Mouse (Mus musculus) heart, embryonic 13.5 days (tissue): ENCODE data around the gene Spast. TPM values are rescaled to one million over a fixed set of nuclear protein-coding genes. Genes with fewer than 3 reads are reported as not detected.

Experiments
- ATAC-seq: fragments of 200-750 bp; cut with Nextera tagmentation; 2 replicates; pipeline ENCODE4 v1.8.0; 2017; ENCODE audit warnings: moderate TSS enrichment; ENCODE audit not compliant: insufficient number of reproducible peaks, low FRiP score, low TSS enrichment; ENCODE audit errors: extremely low read depth
- H3K27ac ChIP-seq: fragments of 300-500 bp; sonication (generic); replicated peaks from 2 replicates; pipeline ENCODE4 v1.5.1; 2015; ENCODE audit warnings: moderate library complexity, mild to moderate bottlenecking, inconsistent platforms
- H3K27me3 ChIP-seq: fragments of 300-500 bp; sonication (generic); replicated peaks from 2 replicates; pipeline ENCODE4 v1.6.1; 2015; ENCODE audit warnings: mild to moderate bottlenecking, inconsistent platforms
- H3K36me3 ChIP-seq: fragments of 300-500 bp; sonication (generic); 2 replicates; pipeline ENCODE4 v1.6.1; 2015; ENCODE audit warnings: mild to moderate bottlenecking, inconsistent platforms
- H3K4me1 ChIP-seq: fragments of 300-500 bp; sonication (generic); 2 replicates; pipeline ENCODE4 v1.6.1; 2015; ENCODE audit warnings: inconsistent platforms
- H3K4me2 ChIP-seq: fragments of 300-500 bp; sonication (generic); 2 replicates; pipeline ENCODE4 v1.6.1; 2015; ENCODE audit warnings: inconsistent platforms, mild to moderate bottlenecking, moderate library complexity
- H3K4me3 ChIP-seq: fragments of 300-500 bp; sonication (generic); 2 replicates; pipeline ENCODE4 v1.5.1; 2015; ENCODE audit warnings: moderate library complexity, mild to moderate bottlenecking, inconsistent platforms
- H3K9ac ChIP-seq: fragments of 300-500 bp; sonication (generic); 2 replicates; pipeline ENCODE4 v1.6.1; 2015; ENCODE audit warnings: inconsistent platforms, mild to moderate bottlenecking, moderate library complexity
- H3K9me3 ChIP-seq: fragments of 300-500 bp; sonication (generic); 2 replicates; pipeline ENCODE4 v1.6.1; 2016; ENCODE audit warnings: inconsistent platforms
- WGBS: fragments of 180-500 bp; shearing (Covaris S2); methylation state at CpG from one replicate; pipeline ENCODE4 v1.1.7; 2015; ENCODE audit warnings: mixed read lengths; 5-methylcytosine and 5-hydroxymethylcytosine counted together
- polyA plus RNA-seq: library from polyadenylated mRNA; unstranded; fragments of >200 nt; fragmentation: Nextera tagmentation; extraction: Ambion mirVana; gene quantifications from 2 replicates; pipeline ENCODE4 v1.2.1, GENCODE M21; 2015

The Spast gene
- polyA plus RNA-seq, 1 experiment from 2014 or later, result 7.3 TPM

DNA sequence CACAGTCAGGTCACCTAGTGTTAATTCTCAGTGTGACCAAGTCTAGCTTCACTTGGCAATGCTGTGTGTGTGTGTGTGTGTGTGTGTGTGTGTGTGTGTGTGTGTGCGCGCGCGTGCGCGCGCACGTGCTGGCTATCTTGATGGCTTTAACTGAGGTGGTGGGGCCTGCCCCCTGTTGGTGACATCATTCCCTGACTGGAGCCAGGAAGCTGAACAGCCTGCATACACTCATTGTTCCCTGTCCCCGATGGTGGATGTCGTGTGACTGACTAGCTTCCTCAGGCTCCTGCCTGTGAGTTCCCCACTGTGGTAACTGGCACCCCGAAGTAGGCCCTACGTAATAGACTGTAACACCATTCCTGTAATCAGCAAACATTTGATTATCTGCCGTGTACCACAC is 92.7 kb downstream of the Spast start:
- H3K36me3 ChIP-seq, result peaks cover 25% of the 10 kb centered on the region
- H3K9me3 ChIP-seq, result no peaks in the 10 kb centered on the region
- no peak overlapping the region for H3K9ac ChIP-seq
- H3K4me3 ChIP-seq, result no peak overlapping the region
- peaks cover 13% of the 10 kb centered on the region for H3K4me1 ChIP-seq
- no peaks in the 10 kb centered on the region for H3K27me3 ChIP-seq
- no peak overlapping the region for H3K27ac ChIP-seq
- ATAC-seq, result no peak
- H3K4me2 ChIP-seq, result no peak overlapping the region
- WGBS, result 62% methylated on average over 13 of the region's 13 CpGs

DNA sequence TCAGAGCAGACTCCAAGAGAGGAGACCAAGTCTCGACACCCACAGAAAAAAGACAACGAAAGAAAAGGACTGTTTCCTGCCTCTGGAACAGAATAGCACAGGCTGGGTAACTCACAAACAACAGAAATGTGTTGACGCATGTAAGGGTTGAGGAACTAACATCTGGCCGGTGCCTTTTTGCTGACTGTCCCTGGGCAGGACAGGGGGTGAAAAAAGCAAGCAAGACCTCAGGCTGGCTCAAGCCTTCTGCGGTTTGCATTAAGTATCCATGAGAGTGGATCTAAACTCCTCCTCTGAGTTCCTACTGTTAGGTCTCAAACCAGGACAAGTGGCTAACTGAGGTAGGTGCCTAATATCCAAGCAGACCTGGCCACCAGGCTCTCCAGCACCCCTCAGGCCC is 93.8 kb downstream of the Spast start:
- H3K36me3 ChIP-seq, result peaks cover 14% of the 10 kb centered on the region
- H3K4me2 ChIP-seq, result no peak overlapping the region
- H3K27ac ChIP-seq, result no peak overlapping the region
- H3K27me3 ChIP-seq, result no peaks in the 10 kb centered on the region
- no peak for ATAC-seq
- no peak overlapping the region for H3K4me3 ChIP-seq
- H3K9me3 ChIP-seq, result no peaks in the 10 kb centered on the region
- H3K9ac ChIP-seq, result no peak overlapping the region
- WGBS, result 63% methylated on average over 5 of the region's 5 CpGs
- H3K4me1 ChIP-seq, result peaks cover 13% of the 10 kb centered on the region

DNA sequence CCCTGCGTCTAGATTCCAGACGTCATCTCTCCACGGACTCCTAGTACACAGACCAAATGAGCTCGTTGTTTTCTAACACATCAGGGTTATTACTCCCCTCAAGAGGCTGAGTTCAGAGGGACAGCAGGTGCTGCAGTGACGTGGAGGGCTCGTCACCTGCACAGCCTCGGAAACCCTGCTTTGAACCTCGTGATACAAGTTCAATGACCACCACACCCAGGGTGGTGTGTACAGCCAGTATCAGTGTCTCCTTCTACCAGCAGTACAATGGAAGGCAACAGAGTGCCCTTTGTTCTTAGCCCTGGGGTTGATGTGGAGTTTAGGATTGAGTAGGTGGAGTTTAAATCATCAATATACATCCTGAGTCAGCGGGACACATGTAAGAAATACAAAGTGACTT is 99.0 kb downstream of the Spast start:
- Histone ChIP-seq H3K27me3 (no peaks in the 10 kb centered on the region), H3K9me3 (no peaks in the 10 kb centered on the region), H3K27ac (no peak overlapping the region), H3K4me1 (no peaks in the 10 kb centered on the region), H3K9ac (no peak overlapping the region), H3K36me3 (no peaks in the 10 kb centered on the region), H3K4me3 (no peak overlapping the region), H3K4me2 (no peak overlapping the region)
- no peak for ATAC-seq
- 76% methylated on average over 9 of the region's 9 CpGs for WGBS

DNA sequence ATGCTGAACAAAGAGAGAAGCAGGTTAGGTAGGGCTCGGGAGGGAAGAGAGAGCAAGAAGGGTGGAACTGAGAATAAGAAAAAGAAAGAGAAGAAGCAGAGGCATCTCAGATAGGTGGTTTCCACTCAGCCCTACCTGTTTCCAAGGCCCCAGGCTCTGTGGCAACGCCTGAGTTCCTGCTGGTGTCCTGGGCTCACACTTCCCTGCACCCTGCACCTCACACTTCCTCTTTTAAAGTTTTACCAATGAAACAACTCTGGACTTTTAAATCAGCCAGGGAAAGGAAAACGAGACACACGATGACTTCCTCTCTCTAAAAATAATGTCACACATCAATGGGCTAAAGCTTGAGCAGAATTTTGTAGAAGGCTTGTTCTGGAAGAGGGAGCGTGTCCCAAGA is 101.7 kb downstream of the Spast start:
- Histone ChIP-seq H3K36me3 (no peaks in the 10 kb centered on the region), H3K27ac (no peak overlapping the region), H3K9me3 (no peaks in the 10 kb centered on the region), H3K9ac (no peak overlapping the region), H3K27me3 (no peaks in the 10 kb centered on the region), H3K4me3 (no peak overlapping the region), H3K4me1 (no peaks in the 10 kb centered on the region), H3K4me2 (no peak overlapping the region)
- no peak for ATAC-seq
- 63% methylated on average over 5 of the region's 5 CpGs for WGBS

Other genes starting within 250 kb of the Spast start
- 62.5 and 71.5 TPM in 2 replicates for gene Memo1, start 43.5 kb upstream of the Spast start, polyA plus RNA-seq
- gene Dpy30, start 15.0 kb upstream of the Spast start, polyA plus RNA-seq, result 177 and 206 TPM in 2 replicates
- 24.5 and 28.4 TPM in 2 replicates for gene Slc30a6, start 56.6 kb downstream of the Spast start, polyA plus RNA-seq
- gene Nlrc4, start 120.2 kb downstream of the Spast start, polyA plus RNA-seq, result 0.15 and 0.23 TPM in 2 replicates
- gene Yipf4, start 150.5 kb downstream of the Spast start, polyA plus RNA-seq, result 48.7 and 50.9 TPM in 2 replicates
- 51.9 and 58.8 TPM in 2 replicates for gene Birc6, start 189.3 kb downstream of the Spast start, polyA plus RNA-seq